41 mouse cellular contexts compared by ENCODE assay signal in the genomic region with DNA sequence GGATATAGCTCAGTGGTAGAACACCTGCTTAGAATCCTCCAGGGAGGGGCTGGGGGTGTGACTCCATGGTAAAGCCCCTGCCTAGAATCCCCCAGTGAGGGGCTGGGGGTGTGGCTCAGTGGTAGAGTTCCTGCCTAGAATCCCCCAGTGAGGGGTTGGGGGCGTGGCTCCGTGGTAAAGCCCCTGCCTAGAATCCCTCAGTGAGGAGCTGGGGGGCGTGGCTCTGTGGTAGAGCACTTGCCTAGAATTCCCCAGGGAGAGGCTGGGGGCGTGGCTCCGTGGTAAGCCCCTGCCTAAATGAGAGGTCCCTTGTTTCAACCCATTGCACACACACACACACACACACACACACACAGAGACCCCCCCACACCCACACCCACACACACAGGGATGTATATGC. TPM values are rescaled to one million over a fixed set of nuclear protein-coding genes. Genes with fewer than 3 reads are reported as not detected.
"Had no signal": no experiment of that assay in that cellular context is flagged by ENCODE, and none has a peak within 500 bp of the region (broad histone marks: within the 10 kb centered on the region; RNA-seq: fewer than 3 reads in every experiment).

No protein-coding gene starts in this region.

- H3K27ac ChIP-seq: heart, embryonic 10.5 days; heart, embryonic 13.5 days; heart, embryonic 15.5 days; hindbrain, embryonic 10.5 days; hindbrain, embryonic 12.5 days; hindbrain, embryonic 13.5 days; hindbrain, embryonic 14.5 days; hindbrain, embryonic 15.5 days; hindbrain, postnatal 0 days; intestine, embryonic 15.5 days; kidney, embryonic 15.5 days; kidney, postnatal 0 days; layer of hippocampus, adult 2 months had no signal

- H3K4me1 ChIP-seq: kidney, embryonic 15.5 days had no signal

- DNase-seq: heart, postnatal 10 days; heart, postnatal 14 days; heart, postnatal 36 days; heart, postnatal 4 days; kidney, adult 11 months; kidney, adult 18-20 months; kidney, adult 2 months; kidney, adult 8-10 months; kidney, adult 9 months; kidney, postnatal 10 days; kidney, postnatal 14 days; kidney, postnatal 25 days; kidney, postnatal 36 days; kidney, postnatal 4 days; layer of hippocampus, adult 9-11 months; layer of hippocampus, postnatal 36 days had no signal

- H3K27me3 ChIP-seq: heart, embryonic 12.5 days; heart, embryonic 13.5 days; heart, embryonic 15.5 days; hindbrain, embryonic 12.5 days; hindbrain, embryonic 13.5 days; hindbrain, embryonic 15.5 days; intestine, embryonic 15.5 days; kidney, embryonic 15.5 days had no signal

- H3K4me2 ChIP-seq: heart, embryonic 11.5 days; heart, embryonic 12.5 days; heart, embryonic 13.5 days; heart, embryonic 15.5 days; hindbrain, embryonic 12.5 days; hindbrain, embryonic 13.5 days; hindbrain, embryonic 14.5 days; hindbrain, embryonic 15.5 days; intestine, embryonic 15.5 days; kidney, embryonic 15.5 days had no signal

- H3K9me3 ChIP-seq: heart, embryonic 10.5 days; heart, embryonic 12.5 days; heart, embryonic 13.5 days; heart, embryonic 15.5 days; hindbrain, embryonic 10.5 days; hindbrain, embryonic 12.5 days; hindbrain, embryonic 13.5 days; hindbrain, embryonic 15.5 days; intestine, embryonic 15.5 days; kidney, embryonic 15.5 days had no signal

- H3K9ac ChIP-seq: heart, embryonic 12.5 days; heart, embryonic 13.5 days; heart, embryonic 15.5 days; hindbrain, embryonic 12.5 days; hindbrain, embryonic 13.5 days; hindbrain, embryonic 14.5 days; hindbrain, embryonic 15.5 days; intestine, embryonic 15.5 days; kidney, embryonic 15.5 days had no signal

- ATAC-seq: hindbrain, embryonic 16.5 days; hindbrain, postnatal 0 days; inflammation-experienced regulatory T-cells, adult 6 months; intestine, embryonic 15.5 days; intestine, embryonic 16.5 days; intestine, postnatal 0 days had no signal

- H3K4me3 ChIP-seq: heart, embryonic 10.5 days; heart, embryonic 12.5 days; heart, embryonic 13.5 days; heart, embryonic 15.5 days; hindbrain, embryonic 10.5 days; hindbrain, embryonic 12.5 days; hindbrain, embryonic 13.5 days; hindbrain, embryonic 15.5 days; intestine, embryonic 15.5 days; kidney, embryonic 15.5 days; layer of hippocampus, adult 2 months had no signal

RNA-seq across cellular contexts. Expression of gene Syna, which starts 49.7 kb away (rescaled TPM):
- total RNA-seq: heart, postnatal 10 days; heart, postnatal 14 days; heart, postnatal 25 days; heart, postnatal 36 days; heart, postnatal 4 days; hematopoietic stem cell, adult 5-6 weeks; hindbrain, postnatal 0 days had no signal
- polyA plus RNA-seq: heart, embryonic 10.5 days; heart, embryonic 11.5 days; heart, embryonic 12.5 days; heart, embryonic 13.5 days; heart, embryonic 14.5 days; heart, embryonic 16.5 days; heart, postnatal 0 days; hindbrain, embryonic 11.5 days; intestine, embryonic 16.5 days had no signal
